Mouse (Mus musculus) myocyte (in vitro differentiated cells): ENCODE measurements at regions not wholly inside any gene's neighbourhood (a gene's known extent, or its start where the extent isn't known, plus 50 kb on each side); places are given as distances from the start of the nearest gene placed in this dataset.

ENCODE experiments used
- CEBPB ChIP-seq: IDR thresholded peaks from 2 replicates; pipeline ENCODE4 v1.6.1; 2011; ENCODE audit warnings: mild to moderate bottlenecking, moderate library complexity; ENCODE audit not compliant: poor library complexity, insufficient read depth, severe bottlenecking
- E2F4 ChIP-seq: IDR thresholded peaks from one replicate; pipeline ENCODE4 v1.6.1; 2011; ENCODE audit warnings: mild to moderate bottlenecking, control low read depth, moderate library complexity; ENCODE audit not compliant: insufficient read depth
- MAX ChIP-seq: IDR thresholded peaks from one replicate; pipeline ENCODE4 v1.6.1; 2011; ENCODE audit warnings: low read depth, mild to moderate bottlenecking, control low read depth
- MYOD1 ChIP-seq, 3 experiments: IDR thresholded peaks; one replicate each; pipeline ENCODE4 v1.6.1; 2011; ENCODE audit warnings: control low read depth in 2 of 3, low read depth in 2 of 3, mild to moderate bottlenecking in 2 of 3, moderate library complexity in 1 of 3; ENCODE audit not compliant: insufficient read length in 2 of 3, control insufficient read depth in 1 of 3
- MYOG ChIP-seq, 3 experiments: IDR thresholded peaks; one replicate each; pipeline ENCODE4 v1.6.1; 2011; ENCODE audit warnings: control low read depth in 2 of 3, low read depth in 2 of 3, mild to moderate bottlenecking in 2 of 3; ENCODE audit not compliant: insufficient read length in 2 of 3, control insufficient read depth in 1 of 3, insufficient read depth in 1 of 3
- POLR2A ChIP-seq: IDR thresholded peaks from one replicate; pipeline ENCODE4 v1.6.1; 2011; ENCODE audit warnings: low read depth, mild to moderate bottlenecking, control low read depth, moderate library complexity; ENCODE audit not compliant: insufficient read length
- POLR2AphosphoS2 ChIP-seq: IDR thresholded peaks from one replicate; pipeline ENCODE4 v1.6.1; 2011; ENCODE audit warnings: low read depth, control low read depth; ENCODE audit not compliant: insufficient read length
- REST ChIP-seq: IDR thresholded peaks from one replicate; pipeline ENCODE4 v1.6.1; 2011; ENCODE audit warnings: mild to moderate bottlenecking, control low read depth, moderate library complexity; ENCODE audit not compliant: insufficient read depth, insufficient read length
- SRF ChIP-seq: IDR thresholded peaks from one replicate; pipeline ENCODE4 v1.6.1; 2011; ENCODE audit warnings: low read depth; ENCODE audit not compliant: control insufficient read depth, insufficient read length
- TCF12 ChIP-seq: IDR thresholded peaks from one replicate; pipeline ENCODE4 v1.6.1; 2011; ENCODE audit warnings: mild to moderate bottlenecking, control low read depth; ENCODE audit not compliant: poor library complexity, insufficient read depth, severe bottlenecking
- TCF3 ChIP-seq: IDR thresholded peaks from one replicate; pipeline ENCODE4 v1.6.1; 2011; ENCODE audit warnings: low read depth, control low read depth; ENCODE audit not compliant: insufficient read length
- USF1 ChIP-seq: IDR thresholded peaks from one replicate; pipeline ENCODE4 v1.6.1; 2011; ENCODE audit warnings: low read depth, mild to moderate bottlenecking, control low read depth, moderate library complexity

GRCm38 (mm10) chr3:151160516-151160915, 277.2 kb upstream of the Adgrl4 start:
- TF ChIP-seq MAX (no peak), REST (no peak), MYOD1 (IDR thresholded peaks at IDR 0.05; ENCODE audit: control insufficient read depth in 1 of 3, insufficient read length in 2 of 3, low read depth in 2 of 3) (no peak), POLR2AphosphoS2 (no peak), POLR2A (no peak), TCF12 (no peak), SRF (no peak), USF1 (no peak), E2F4 (no peak), TCF3 (no peak), CEBPB (0 out of 2 replicates have a peak, but pooled peaks have one; percentile 51), MYOG (IDR thresholded peaks at IDR 0.05; ENCODE audit: control insufficient read depth in 1 of 3, insufficient read depth in 1 of 3, insufficient read length in 2 of 3, low read depth in 2 of 3) (no peak)
